Mouse (Mus musculus): ENCODE results near the gene Mrln. TPM values are rescaled to one million over a fixed set of nuclear protein-coding genes. Genes with fewer than 3 reads are reported as not detected.

Gene Mrln
- polyA plus RNA-seq, 1 experiment: not detected

DNA sequence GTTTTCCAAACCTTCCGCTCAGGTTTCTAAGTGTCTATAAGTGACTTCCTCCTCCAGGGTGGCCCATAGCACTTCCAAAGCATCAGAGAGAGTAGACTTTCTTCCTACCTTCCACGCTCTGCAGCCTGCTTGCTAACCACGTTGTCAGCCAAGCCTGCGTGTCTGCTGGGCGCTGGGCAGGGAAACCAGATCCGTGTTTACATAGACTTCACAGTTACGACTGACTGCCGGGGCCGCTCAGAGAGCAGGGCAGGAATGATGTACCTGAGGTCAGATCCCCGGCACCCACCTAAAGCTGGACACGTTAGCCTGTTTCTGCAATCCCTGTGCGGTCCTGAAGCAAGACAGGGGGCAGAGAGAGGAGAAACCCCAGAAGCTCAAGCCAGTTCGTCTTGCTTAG, 36.1 kb upstream of the Mrln start:
- TF ChIP-seq CTCF (IDR thresholded peaks at IDR 0.05; ENCODE audit: borderline replicate concordance, insufficient read depth, low read length): no peak
- TF ChIP-seq POLR2A (IDR thresholded peaks at IDR 0.05; ENCODE audit: low read depth, low read length): no peak
- Histone ChIP-seq H3K4me1 (ENCODE audit: control insufficient read depth, insufficient read depth, low read length) (no peaks in the 10 kb centered on the region), H3K27ac (ENCODE audit: insufficient read depth, low read length) (no peak overlapping the region), H3K4me3 (ENCODE audit: insufficient read depth, low read length) (no peak overlapping the region)

DNA sequence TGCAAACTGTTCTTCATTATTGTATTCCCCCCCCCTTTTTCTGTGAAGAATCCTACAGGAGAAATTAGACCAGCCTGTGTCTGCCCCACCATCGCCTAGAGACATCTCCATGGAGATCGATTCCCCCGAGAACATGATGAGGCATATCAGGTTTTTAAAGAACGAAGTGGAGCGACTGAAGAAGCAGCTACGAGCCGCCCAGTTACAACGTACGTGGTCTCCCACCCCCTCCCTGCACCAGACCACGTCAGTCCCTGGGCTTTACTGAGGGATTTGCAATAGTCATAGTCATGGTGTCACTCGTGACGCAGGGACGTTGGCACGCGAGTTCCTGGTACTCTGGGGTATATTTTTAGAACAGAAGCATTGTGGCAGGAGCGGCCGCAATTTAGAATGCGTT, 35.4 kb upstream of the Mrln start:
- no peak overlapping the region for H3K4me3 ChIP-seq (ENCODE audit: insufficient read depth, low read length)
- no peaks in the 10 kb centered on the region for H3K4me1 ChIP-seq (ENCODE audit: control insufficient read depth, insufficient read depth, low read length)
- no peak overlapping the region for H3K27ac ChIP-seq (ENCODE audit: insufficient read depth, low read length)
- no peak for TF ChIP-seq CTCF (IDR thresholded peaks at IDR 0.05; ENCODE audit: borderline replicate concordance, insufficient read depth, low read length)
- no peak for TF ChIP-seq POLR2A (IDR thresholded peaks at IDR 0.05; ENCODE audit: low read depth, low read length)

DNA sequence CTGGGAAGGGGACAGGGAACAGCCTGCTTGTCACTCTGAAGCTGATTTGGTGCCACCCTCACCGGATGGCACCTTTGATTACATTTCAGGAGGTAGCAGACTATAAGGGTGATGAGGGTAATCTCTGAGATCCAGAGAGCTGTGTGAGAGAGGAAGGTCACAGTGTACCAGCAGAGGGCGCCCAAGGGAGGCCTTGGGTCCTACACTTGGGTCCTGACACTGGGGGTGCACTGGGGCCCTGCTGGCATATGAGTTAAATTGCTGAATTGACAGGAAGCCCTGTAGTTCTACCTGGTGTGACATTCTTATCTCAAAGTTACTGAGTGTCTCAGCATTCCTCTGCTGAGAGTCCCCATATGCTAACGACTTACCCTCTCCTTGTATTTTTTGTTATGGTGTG, 31.1 kb upstream of the Mrln start:
- H3K27ac ChIP-seq (ENCODE audit: insufficient read depth, low read length): no peak overlapping the region
- TF ChIP-seq POLR2A (IDR thresholded peaks at IDR 0.05; ENCODE audit: low read depth, low read length) (no peak), CTCF (IDR thresholded peaks at IDR 0.05; ENCODE audit: borderline replicate concordance, insufficient read depth, low read length) (peak; percentile 69)
- no peak overlapping the region for H3K4me3 ChIP-seq (ENCODE audit: insufficient read depth, low read length)
- no peaks in the 10 kb centered on the region for H3K4me1 ChIP-seq (ENCODE audit: control insufficient read depth, insufficient read depth, low read length)

DNA sequence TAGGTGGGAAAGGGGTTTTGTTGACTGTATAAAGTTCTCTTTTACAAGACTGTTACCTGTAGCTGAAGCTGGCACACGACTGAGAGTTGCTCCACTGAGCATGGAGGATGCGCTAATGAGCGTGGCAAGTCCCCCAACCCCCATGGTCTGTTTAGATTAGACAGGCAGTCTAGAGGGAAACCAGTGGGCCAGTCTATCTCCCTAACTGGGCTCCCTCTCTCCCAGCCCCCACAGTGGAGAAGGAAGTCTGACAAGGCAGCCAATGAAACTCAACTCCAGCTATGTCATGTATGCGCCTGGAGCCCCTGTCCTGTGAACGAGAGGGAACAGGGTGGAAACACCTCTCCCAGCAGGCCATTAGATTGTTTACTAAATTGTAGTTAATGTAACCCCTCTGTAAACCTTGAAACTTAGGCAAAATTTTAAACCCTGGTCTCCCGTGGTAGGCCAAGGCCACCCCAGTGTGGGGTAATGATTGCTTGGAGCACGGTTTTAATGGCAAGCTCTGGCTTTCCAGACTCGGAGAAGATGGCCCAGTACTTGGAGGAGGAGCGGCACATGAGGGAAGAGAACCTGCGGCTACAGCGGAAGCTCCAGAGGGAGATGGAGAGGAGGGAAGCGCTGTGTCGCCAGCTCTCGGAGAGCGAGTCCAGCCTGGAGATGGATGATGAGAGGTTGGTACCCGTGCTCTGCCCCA, 29.8 kb upstream of the Mrln start:
- Histone ChIP-seq H3K4me1 (ENCODE audit: control insufficient read depth, insufficient read depth, low read length) (no peaks in the 10 kb centered on the region), H3K27ac (ENCODE audit: insufficient read depth, low read length) (no peak overlapping the region), H3K4me3 (ENCODE audit: insufficient read depth, low read length) (no peak overlapping the region)
- TF ChIP-seq POLR2A (IDR thresholded peaks at IDR 0.05; ENCODE audit: low read depth, low read length) (no peak), CTCF (IDR thresholded peaks at IDR 0.05; ENCODE audit: borderline replicate concordance, insufficient read depth, low read length) (no peak)

DNA sequence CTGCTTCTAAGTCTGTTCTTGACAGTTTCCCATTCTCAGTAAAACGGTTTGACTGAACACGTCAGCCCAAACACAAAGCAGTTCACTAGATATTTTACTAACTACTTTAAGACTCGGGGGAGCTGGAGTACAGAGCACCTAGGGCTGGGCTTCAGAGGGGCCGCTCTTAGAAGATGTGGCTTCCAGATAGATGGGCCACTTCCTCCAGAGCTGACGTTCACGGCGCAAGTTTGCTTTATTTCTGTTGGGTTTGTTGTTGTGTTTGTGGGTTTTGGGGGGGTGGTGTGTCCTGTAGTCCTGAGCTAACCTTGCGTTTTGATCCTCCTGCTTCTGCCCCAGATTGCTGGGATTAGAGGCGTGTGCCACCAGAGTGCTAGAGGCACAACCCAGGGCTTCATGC, 23.7 kb upstream of the Mrln start:
- no peak overlapping the region for H3K4me3 ChIP-seq (ENCODE audit: insufficient read depth, low read length)
- H3K4me1 ChIP-seq (ENCODE audit: control insufficient read depth, insufficient read depth, low read length): no peaks in the 10 kb centered on the region
- H3K27ac ChIP-seq (ENCODE audit: insufficient read depth, low read length): no peak overlapping the region
- TF ChIP-seq CTCF (IDR thresholded peaks at IDR 0.05; ENCODE audit: borderline replicate concordance, insufficient read depth, low read length) (no peak), POLR2A (IDR thresholded peaks at IDR 0.05; ENCODE audit: low read depth, low read length) (no peak)

DNA sequence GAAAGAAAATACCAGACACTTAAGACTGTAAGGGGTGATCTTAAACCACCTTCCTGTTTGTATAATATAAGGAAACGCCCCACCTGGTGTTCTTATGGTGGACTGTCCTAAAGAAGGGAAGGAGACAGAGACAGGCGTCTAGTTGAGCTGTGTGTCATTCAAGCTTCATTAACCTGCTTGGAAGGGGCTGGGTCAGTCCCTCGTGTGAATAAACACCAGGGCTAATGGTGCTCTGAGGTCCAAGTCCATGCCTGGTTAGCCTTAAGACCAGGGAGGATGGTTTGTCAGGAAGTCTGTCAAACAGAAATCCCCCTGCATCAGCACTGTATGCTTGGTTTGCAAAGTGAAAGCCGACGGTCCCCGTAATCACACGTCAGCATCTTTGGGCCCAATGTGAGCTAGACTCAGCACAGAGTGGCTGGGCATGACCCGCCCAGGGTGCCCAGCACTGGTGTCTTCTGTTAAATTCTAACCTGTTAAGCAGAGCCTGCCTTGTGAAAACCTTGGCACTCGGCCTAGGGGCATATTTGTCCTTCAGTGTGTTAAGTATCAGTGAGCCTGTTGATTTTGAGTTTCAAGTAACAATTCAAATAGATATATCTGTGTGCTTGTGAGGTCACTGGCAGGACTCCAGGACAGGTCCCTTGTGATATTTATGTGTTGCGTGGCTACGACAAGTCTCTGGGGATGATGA, 23.0 kb upstream of the Mrln start:
- Histone ChIP-seq H3K27ac (ENCODE audit: insufficient read depth, low read length) (no peak overlapping the region), H3K4me3 (ENCODE audit: insufficient read depth, low read length) (no peak overlapping the region), H3K4me1 (ENCODE audit: control insufficient read depth, insufficient read depth, low read length) (no peaks in the 10 kb centered on the region)
- TF ChIP-seq CTCF (IDR thresholded peaks at IDR 0.05; ENCODE audit: borderline replicate concordance, insufficient read depth, low read length) (no peak), POLR2A (IDR thresholded peaks at IDR 0.05; ENCODE audit: low read depth, low read length) (no peak)

DNA sequence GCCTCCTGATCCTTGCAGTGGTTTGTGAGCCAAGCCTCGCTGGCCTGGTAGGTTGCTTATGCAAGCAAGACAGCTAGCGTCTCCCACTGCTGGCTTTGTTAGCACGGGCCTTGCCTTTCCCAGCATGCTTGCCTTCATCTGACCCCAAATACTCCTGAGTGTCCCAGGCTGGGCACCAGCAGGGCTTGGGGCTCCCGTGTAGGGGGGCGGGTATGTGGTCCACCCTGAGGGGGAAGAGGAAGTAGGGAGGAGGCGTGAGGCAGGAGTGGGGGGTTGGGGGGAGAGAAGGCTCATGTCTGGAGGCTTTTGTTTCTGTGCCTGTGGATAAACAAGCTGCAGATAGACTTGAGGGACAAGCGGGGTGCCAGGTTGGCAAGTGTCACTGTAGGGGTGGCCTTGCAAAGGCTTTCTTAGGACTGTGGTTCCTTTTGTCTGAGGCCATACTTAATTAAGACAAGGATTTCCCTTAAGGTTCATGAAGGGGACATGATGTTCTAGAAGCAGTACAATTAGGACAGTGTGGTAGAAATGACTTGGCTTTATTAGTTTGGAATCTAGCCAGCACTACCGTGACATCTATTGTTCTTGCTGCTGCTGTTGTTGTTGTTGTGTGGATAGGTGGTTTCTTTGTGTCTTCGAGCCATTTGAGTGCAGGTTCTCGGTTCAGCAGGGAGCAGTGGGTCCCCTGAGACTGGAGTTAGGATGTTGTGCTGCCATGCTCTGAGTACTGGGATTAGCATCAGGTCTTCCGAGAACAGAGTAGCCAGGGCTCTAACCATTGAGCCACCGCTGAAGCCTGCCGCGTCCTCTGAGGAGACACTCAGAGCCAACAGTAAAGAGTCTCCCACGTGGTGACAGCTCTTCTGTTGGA, 21.0 kb upstream of the Mrln start:
- H3K27ac ChIP-seq (ENCODE audit: insufficient read depth, low read length): no peak overlapping the region
- H3K4me1 ChIP-seq (ENCODE audit: control insufficient read depth, insufficient read depth, low read length): no peaks in the 10 kb centered on the region
- H3K4me3 ChIP-seq (ENCODE audit: insufficient read depth, low read length): no peak overlapping the region
- no peak for TF ChIP-seq POLR2A (IDR thresholded peaks at IDR 0.05; ENCODE audit: low read depth, low read length)
- no peak for TF ChIP-seq CTCF (IDR thresholded peaks at IDR 0.05; ENCODE audit: borderline replicate concordance, insufficient read depth, low read length)

DNA sequence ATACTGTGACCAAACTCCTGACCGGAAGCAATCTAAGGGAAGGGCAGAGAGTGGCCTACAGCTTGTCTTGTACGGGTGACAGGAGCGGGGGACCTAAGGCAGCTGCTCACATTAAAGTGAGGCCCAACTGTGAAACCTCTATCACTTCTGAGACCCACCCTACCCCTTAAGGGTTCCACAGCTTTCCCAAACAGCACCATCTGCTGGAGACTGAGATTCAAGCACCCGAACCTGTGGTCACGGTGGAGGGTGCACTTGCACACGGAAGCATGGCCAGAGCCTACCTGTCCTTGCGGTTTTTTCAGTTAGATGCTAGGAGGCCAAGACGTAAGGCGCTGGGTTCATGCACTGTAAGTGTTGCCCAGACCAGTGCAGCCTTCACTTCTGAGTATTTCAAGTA, 18.3 kb upstream of the Mrln start:
- no peaks in the 10 kb centered on the region for H3K4me1 ChIP-seq (ENCODE audit: control insufficient read depth, insufficient read depth, low read length)
- no peak overlapping the region for H3K4me3 ChIP-seq (ENCODE audit: insufficient read depth, low read length)
- TF ChIP-seq POLR2A (IDR thresholded peaks at IDR 0.05; ENCODE audit: low read depth, low read length): no peak
- peak; percentile 44; the same call in 1 of the 2 replicates for TF ChIP-seq CTCF (IDR thresholded peaks at IDR 0.05; ENCODE audit: borderline replicate concordance, insufficient read depth, low read length)
- no peak overlapping the region for H3K27ac ChIP-seq (ENCODE audit: insufficient read depth, low read length)

DNA sequence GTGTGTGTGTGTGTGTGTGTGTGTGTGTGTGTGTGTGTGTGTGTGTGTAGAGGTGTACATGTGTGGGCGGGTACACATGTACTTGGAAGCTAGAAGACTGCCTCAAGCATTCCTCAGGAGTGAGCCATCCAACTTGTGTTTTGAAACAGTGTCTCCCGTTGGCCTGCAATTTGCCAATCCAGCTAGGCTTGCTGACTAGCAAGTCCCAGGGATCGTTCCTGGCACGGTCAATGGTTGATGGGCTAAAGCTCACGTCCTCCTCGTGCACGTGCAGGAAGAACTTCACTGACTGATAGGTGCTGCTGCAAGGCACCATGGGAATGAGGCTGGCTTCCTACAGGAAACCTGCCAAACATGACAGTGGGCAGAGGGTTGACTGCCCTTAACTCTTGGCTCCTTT, 17.9 kb upstream of the Mrln start:
- Histone ChIP-seq H3K4me3 (ENCODE audit: insufficient read depth, low read length) (no peak overlapping the region), H3K27ac (ENCODE audit: insufficient read depth, low read length) (no peak overlapping the region), H3K4me1 (ENCODE audit: control insufficient read depth, insufficient read depth, low read length) (no peaks in the 10 kb centered on the region)
- TF ChIP-seq CTCF (IDR thresholded peaks at IDR 0.05; ENCODE audit: borderline replicate concordance, insufficient read depth, low read length): no peak
- no peak for TF ChIP-seq POLR2A (IDR thresholded peaks at IDR 0.05; ENCODE audit: low read depth, low read length)
